Mouse (Mus musculus): ENCODE measurements around the gene Zfp341. TPM values are rescaled to one million over a fixed set of nuclear protein-coding genes. Genes with fewer than 3 reads are reported as not detected.

Gene Zfp341
- total RNA-seq (2021) (1 to 10 TPM; 2.7 to 3.1 TPM), polyA plus RNA-seq (2012; rRNA removed) (4.0 and 4.9 TPM in 2 replicates)
- long read RNA-seq, partial matches to known transcripts = 0 of 1 reads
- long read RNA-seq, other reads (novel, unspliced or antisense) = 1 of 1 reads

GRCm38 (mm10) chr2:154613118-154614115, at the start of gene Zfp341, which contains the start of gene 4930519P11Rik:
Gene Zfp341, plus strand, starts transcription at chr2:154613297.
Gene 4930519P11Rik, minus strand, starts transcription at chr2:154613437.
- H3K36me3 ChIP-seq (ENCODE audit: control insufficient read depth, insufficient read depth, low read length) = no peaks in the 10 kb centered on the region
- peak within 1 kb of the TSS; percentile 75 for H3K4me3 ChIP-seq
- peak within 1 kb of the TSS; percentile 96 for H3K27ac ChIP-seq
- under 1% methylated on average over 97 of the region's 98 CpGs for WGBS
- TF ChIP-seq EP300 (IDR thresholded peaks at IDR 0.05; ENCODE audit: insufficient read depth, low read depth, low read length) (peak; percentile 9; the same call in 1 of the 2 replicates), CTCF (IDR thresholded peaks at IDR 0.05) (peak; percentile 90), POLR2A (IDR thresholded peaks at IDR 0.05; ENCODE audit: insufficient read depth, low read depth, low read length) (peak; percentile 64)
- H3K9ac ChIP-seq (ENCODE audit: low read depth, low read length) = peak within 1 kb of the TSS; percentile 95
- peaks cover 4% of the 10 kb centered on the region for H3K4me1 ChIP-seq (ENCODE audit: control insufficient read depth, insufficient read depth, low read length)
- intact Hi-C loops (cut with DNase I) = loop anchor here (1.0 to 5.0 kb wide), 4 partner anchors 20 to 197 kb away; partner anchors contain the start of genes Actl10 and Cbfa2t2
- no peaks in the 10 kb centered on the region for H3K79me2 ChIP-seq (replicated peaks; ENCODE audit: control insufficient read depth, insufficient read depth, low read length)
- H3K27me3 ChIP-seq (ENCODE audit: control insufficient read depth, insufficient read depth, low read length) = no peaks in the 10 kb centered on the region
- DNase-seq = peak; percentile 90 to 94

GRCm38 (mm10) chr2:154563612-154564170, 49.4 kb upstream of the Zfp341 start:
- intact Hi-C loops (cut with DNase I) = no loop called here
- H3K4me3 ChIP-seq = no peak overlapping the region
- peaks cover 5% of the 10 kb centered on the region for H3K4me1 ChIP-seq (ENCODE audit: control insufficient read depth, insufficient read depth, low read length)
- H3K27ac ChIP-seq = no peak overlapping the region
- 91% methylated on average over 22 of the region's 22 CpGs for WGBS
- H3K36me3 ChIP-seq (ENCODE audit: control insufficient read depth, insufficient read depth, low read length) = no peaks in the 10 kb centered on the region
- no peaks in the 10 kb centered on the region for H3K27me3 ChIP-seq (ENCODE audit: control insufficient read depth, insufficient read depth, low read length)
- H3K79me2 ChIP-seq (replicated peaks; ENCODE audit: control insufficient read depth, insufficient read depth, low read length) = no peaks in the 10 kb centered on the region
- no peak for DNase-seq
- H3K9ac ChIP-seq (ENCODE audit: low read depth, low read length) = no peak overlapping the region
- TF ChIP-seq POLR2A (IDR thresholded peaks at IDR 0.05; ENCODE audit: insufficient read depth, low read depth, low read length) (no peak), EP300 (IDR thresholded peaks at IDR 0.05; ENCODE audit: insufficient read depth, low read depth, low read length) (no peak), CTCF (IDR thresholded peaks at IDR 0.05) (no peak)

GRCm38 (mm10) chr2:154565562-154565961, 47.5 kb upstream of the Zfp341 start:
- 92% methylated on average over 3 of the region's 3 CpGs for WGBS
- H3K27me3 ChIP-seq (ENCODE audit: control insufficient read depth, insufficient read depth, low read length) = no peaks in the 10 kb centered on the region
- no peak overlapping the region for H3K27ac ChIP-seq
- H3K9ac ChIP-seq (ENCODE audit: low read depth, low read length) = no peak overlapping the region
- H3K36me3 ChIP-seq (ENCODE audit: control insufficient read depth, insufficient read depth, low read length) = no peaks in the 10 kb centered on the region
- TF ChIP-seq EP300 (IDR thresholded peaks at IDR 0.05; ENCODE audit: insufficient read depth, low read depth, low read length) = no peak
- TF ChIP-seq CTCF (IDR thresholded peaks at IDR 0.05) = no peak
- no peak for TF ChIP-seq POLR2A (IDR thresholded peaks at IDR 0.05; ENCODE audit: insufficient read depth, low read depth, low read length)
- intact Hi-C loops (cut with DNase I) = no loop called here
- DNase-seq = no peak
- H3K4me3 ChIP-seq = no peak overlapping the region
- no peaks in the 10 kb centered on the region for H3K79me2 ChIP-seq (replicated peaks; ENCODE audit: control insufficient read depth, insufficient read depth, low read length)
- H3K4me1 ChIP-seq (ENCODE audit: control insufficient read depth, insufficient read depth, low read length) = no peaks in the 10 kb centered on the region

- Histone ChIP-seq H3K79me2 (replicated peaks; ENCODE audit: control insufficient read depth, insufficient read depth, low read length) (no peaks in the 10 kb centered on the region), H3K36me3 (ENCODE audit: control insufficient read depth, insufficient read depth, low read length) (no peaks in the 10 kb centered on the region), H3K9ac (ENCODE audit: low read depth, low read length) (no peak overlapping the region), H3K27me3 (ENCODE audit: control insufficient read depth, insufficient read depth, low read length) (no peaks in the 10 kb centered on the region), H3K4me1 (ENCODE audit: control insufficient read depth, insufficient read depth, low read length) (no peaks in the 10 kb centered on the region), H3K4me3 (no peak overlapping the region), H3K27ac (no peak overlapping the region)
- intact Hi-C loops (cut with DNase I) = no loop called here
- no peak for TF ChIP-seq POLR2A (IDR thresholded peaks at IDR 0.05; ENCODE audit: insufficient read depth, low read depth, low read length)
- TF ChIP-seq EP300 (IDR thresholded peaks at IDR 0.05; ENCODE audit: insufficient read depth, low read depth, low read length) = no peak
- no peak for TF ChIP-seq CTCF (IDR thresholded peaks at IDR 0.05)
- DNase-seq = no peak
- WGBS = 79% methylated on average over 8 of the region's 8 CpGs
Measured at GRCm38 (mm10) chr2:154566641-154567040, 46.5 kb upstream of the Zfp341 start.

- Histone ChIP-seq H3K27ac (no peak overlapping the region), H3K79me2 (replicated peaks; ENCODE audit: control insufficient read depth, insufficient read depth, low read length) (no peaks in the 10 kb centered on the region), H3K36me3 (ENCODE audit: control insufficient read depth, insufficient read depth, low read length) (no peaks in the 10 kb centered on the region), H3K4me1 (ENCODE audit: control insufficient read depth, insufficient read depth, low read length) (no peaks in the 10 kb centered on the region), H3K4me3 (no peak overlapping the region), H3K27me3 (ENCODE audit: control insufficient read depth, insufficient read depth, low read length) (no peaks in the 10 kb centered on the region), H3K9ac (ENCODE audit: low read depth, low read length) (no peak overlapping the region)
- intact Hi-C loops (cut with DNase I) = no loop called here
- 49% methylated on average over 2 of the region's 2 CpGs for WGBS
- DNase-seq = no peak
- no peak for TF ChIP-seq EP300 (IDR thresholded peaks at IDR 0.05; ENCODE audit: insufficient read depth, low read depth, low read length)
- TF ChIP-seq POLR2A (IDR thresholded peaks at IDR 0.05; ENCODE audit: insufficient read depth, low read depth, low read length) = no peak
- TF ChIP-seq CTCF (IDR thresholded peaks at IDR 0.05) = no peak
Measured at GRCm38 (mm10) chr2:154567766-154568165, 45.3 kb upstream of the Zfp341 start.
